Mouse (Mus musculus) cerebellum, adult 9-11 months (tissue): ENCODE data around the gene Jade2.

Experiments
- DNase-seq: peaks from one replicate; pipeline ENCODE4 v3.0.0; 2022

Jade2 gene

DNA sequence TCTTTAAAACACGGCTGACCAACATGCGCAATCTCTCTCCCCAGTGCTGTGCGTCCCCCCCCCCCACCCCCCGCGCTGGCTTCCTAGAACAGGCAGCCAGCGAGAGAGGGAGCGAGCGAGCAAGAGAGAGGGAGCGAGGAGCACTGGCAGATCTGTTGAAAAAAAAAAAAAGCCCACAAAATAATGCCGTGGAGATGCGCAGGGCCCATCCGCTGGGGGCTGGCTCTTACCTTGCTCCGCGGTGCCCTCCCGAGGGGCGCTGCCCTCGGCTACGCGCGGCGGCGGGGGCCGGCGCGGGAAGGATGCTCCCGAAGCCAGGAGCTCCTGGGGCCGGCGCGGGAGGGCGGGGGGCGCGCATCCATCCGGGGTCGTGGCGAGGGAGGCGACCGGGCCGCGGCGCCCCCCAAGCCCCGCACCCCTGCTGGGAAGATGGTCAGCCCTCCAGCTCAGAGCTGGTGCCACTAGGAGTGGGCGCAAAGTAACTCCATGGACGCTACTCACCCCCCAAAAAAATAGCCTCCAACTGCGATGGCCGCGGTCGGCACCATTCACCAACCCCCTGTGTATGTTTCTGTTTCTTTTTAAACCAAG is at the start of gene Jade2:
Jade2 (minus strand) TSS at position 573 of the 591 bp plus-strand sequence.
- DNase-seq: peak; percentile 82

DNA sequence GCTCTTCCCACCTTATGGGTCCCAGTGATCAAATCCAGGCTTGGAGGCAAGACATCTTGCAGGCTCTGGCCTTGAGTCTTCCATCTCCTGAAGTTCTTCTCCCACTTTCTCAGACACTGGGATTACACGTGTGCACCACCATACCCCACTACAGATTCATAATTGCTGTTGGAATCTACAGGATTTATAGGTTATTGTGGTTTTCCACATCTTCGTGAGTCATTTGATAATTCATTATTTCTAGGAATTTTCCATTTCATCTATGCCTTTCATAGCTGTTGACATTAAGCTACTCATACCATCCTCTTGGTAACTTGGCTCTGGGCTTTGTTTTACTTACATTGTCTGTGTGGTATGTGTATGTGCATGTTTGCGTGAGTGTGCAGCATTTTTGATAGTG is 46.8 kb upstream of the Jade2 start:
- no peak for DNase-seq

DNA sequence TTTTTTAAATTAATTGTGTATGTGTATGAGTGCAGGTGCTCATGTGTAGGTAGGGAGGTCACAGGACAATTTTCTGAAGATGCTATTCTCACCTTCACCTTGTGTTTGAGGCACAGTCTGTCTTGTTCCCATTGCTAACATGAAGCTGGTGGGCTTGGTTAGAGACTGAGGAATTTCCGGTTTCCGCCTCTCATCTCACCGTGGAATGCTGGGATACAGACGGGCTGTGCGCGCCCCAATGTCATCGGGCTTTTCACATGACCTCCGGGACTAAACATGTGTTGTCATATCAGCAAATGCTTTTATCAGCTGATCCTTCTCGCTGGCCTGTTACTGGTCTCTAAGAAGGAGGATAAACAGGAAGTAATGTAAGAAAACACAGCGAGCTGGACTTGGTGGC is 42.2 kb upstream of the Jade2 start:
- DNase-seq: no peak

DNA sequence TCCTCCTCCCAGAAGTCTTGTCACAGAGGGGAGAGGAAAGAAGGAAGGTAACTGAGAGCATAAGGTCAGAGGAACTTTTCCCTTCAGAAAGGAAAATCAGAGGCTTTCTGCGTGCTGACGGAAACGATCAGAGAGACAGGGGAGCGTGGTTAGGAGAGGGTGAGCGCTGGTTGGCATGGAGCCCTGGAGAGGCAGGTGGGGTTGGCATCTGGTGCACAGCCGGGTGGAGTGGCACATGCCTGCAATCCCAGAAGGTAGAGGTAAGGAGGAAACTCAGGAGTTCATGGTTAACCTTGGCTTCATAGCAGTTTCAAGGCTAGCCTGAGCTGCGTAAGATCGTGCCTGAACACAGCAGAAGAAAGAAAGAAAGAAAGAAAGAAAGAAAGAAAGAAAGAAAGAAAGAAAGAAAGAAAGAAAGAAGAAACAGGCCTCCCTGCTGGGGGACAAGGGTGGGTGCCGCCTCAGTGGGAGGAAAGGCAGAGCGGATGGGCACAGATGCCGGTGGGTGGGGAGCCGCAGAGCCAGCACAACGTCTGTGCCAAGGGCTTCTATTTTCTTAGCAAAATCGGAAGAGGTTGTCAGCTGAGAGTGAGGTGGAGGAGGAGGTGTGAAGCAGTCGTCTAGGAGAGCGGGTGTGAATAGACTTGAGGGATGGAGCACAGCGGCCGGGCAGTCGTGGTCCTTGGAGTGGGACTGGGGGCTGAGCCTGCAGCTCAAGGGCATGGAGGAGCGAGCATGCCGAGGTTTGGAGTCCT is 41.0 kb upstream of the Jade2 start:
- no peak for DNase-seq

DNA sequence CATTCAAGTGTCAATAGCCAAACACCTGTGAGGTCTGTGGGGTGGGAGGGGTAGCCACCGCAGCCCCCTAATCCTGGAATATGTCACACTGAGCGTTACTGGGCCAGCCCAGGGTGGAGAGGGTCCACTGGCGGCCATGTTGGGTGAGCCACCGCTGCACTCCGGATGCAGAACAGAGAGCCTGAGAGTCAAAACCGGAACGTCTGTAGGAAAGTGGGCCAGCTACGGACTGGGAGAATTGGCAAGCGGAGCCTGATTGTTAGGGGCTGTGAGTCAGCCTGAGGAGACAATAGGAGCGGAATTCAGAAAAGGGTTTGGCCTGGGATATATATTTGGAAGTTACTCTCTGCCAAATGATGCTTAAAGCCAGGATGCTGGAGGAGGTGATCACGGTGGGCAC is 39.9 kb upstream of the Jade2 start:
- DNase-seq: no peak

DNA sequence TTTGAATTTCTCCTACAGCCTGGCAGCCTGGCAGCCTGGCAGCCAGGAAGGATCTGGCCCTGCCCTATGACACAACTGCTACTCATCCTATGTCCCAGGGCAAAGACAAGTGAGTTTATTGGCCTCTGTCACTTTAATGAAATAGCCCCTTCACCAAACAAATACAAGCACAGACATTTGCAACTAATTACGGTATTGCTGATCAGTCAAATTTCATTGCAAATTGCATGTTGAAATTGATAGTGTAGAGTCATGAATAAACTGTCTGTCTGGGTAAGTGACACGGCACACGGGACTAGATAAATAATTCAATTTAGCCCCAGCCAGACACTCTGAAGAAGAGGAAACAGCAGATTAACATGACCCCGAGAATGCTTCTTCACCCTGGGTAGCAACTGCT is 38.6 kb upstream of the Jade2 start:
- no peak for DNase-seq

DNA sequence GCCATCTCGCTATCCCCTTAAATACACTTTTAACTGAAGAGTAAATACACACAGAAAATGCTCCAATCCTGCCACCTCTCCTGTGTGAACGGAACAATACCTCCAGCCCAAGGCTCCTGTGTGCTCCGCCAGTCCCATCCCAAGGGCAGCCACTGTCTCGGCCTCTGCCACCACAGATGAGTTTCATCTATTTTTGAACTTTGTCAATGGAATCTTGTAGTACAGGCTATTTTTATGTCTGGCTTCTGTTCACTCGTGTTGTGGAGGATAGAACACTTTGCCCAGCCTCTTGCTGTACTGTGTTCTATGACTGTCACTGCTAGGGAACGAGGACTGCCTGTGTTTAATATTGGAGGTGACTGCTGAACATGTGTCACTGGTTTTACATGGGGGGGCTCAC is 28.2 kb upstream of the Jade2 start:
- no peak for DNase-seq

DNA sequence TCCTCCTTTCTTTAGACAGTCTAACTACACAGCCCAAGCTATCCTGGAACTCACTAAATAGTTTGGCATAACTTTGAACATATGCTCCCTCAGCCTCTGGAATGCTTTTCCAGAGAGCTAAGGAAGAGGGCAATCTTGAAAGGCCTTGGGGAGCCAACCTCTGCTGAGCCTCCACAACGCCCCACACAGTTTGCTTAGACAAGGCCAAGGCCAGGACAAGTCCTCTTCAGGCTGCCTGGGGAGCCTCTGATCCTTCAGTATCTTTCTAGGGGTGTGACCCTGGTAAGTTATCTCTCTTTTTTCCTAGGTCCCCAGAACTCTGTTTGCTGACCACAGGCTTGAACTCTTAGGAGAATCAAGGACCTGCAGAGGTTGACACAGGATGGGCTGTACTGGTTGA is 26.6 kb upstream of the Jade2 start:
- DNase-seq: no peak

DNA sequence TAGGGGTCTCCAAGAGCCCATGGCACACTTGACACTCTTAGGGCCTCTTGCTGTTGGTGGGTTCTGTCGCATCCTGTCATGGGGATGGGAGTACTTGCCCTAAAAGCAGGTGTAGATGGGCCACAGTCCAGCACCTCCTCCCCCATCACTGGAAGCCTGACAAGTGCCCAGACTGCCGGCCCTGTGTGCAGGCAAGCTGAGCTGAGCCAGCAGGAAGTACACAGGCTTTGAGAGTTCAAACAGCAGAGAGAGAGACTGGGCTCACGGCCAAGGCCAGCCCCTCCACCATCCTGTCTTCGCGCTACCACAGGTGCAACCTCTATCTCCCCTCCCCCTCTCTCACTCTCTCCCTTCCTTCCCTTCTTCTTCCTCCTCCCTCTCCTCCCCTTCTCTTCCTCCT is 26.2 kb upstream of the Jade2 start:
- no peak for DNase-seq

DNA sequence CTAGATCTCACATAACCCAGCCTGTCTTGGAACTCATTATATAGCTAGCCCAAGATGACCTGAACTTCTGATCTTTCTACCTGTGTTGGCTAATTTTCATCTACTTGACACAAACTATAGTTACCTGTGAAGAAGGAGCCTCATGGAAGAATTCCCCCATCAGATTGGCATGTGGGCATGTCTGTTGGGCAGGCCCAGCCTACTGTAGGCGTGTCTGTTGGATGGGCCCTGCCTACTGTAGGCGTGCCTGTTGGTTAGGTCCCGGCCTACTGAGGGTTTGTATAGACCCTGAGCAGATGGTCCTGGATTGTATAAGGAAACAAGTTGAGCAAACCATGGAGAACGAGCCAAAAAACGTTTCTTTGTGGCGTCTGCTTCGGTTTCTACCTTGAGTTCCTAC is 24.3 kb upstream of the Jade2 start:
- DNase-seq: no peak

DNA sequence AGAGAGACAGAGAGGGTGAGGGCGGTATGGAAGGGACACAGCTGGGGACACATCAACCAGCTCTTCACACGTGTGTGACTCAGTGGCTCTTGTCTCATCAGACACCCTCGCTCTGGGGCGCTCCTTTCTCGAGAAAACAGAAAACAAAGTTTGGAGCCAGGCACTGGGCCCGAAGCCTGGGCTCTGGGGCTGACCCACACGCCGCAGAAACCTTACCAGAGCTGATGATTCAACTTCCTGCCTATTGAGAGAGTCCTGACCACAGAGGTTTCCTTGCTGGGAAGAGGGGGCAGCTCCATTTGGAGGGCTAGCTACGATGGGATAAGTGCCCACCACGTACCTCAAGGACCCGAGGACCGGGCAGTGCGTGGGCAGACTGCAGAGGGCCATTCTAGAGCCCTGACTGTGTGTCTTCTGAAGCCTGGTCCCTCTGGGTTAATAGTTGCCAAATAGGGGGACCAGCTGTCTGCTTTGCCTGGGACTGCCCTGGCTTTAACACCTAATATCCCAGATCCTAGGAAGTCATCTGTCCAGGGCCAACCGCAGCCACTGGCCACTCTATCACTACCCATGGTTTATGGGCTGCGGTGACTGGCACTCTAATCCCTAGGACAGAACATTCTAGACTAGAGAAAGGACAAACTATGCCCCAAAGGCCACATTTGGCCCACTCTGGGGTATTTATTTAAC is 23.7 kb upstream of the Jade2 start:
- DNase-seq: no peak

DNA sequence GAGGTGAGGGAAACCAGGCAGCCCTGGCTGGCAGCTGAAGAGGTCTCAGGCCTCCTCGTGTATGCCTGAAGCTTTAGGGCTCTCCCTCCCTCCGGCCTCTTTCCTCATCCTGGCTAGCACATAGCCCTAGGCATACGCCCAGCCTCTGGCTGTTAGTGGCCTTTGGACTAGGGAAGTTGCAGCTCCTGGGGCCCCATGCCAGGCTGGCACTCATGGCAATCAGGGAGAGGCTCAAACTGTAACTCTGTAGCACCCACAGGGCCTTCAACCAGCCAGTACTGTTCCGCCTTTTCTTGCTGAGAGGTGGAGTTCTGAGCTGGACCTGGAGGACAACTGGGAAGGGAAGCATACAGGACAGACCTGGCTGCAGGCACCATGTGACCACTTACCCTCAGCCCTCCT is 19.5 kb upstream of the Jade2 start:
- DNase-seq: no peak

DNA sequence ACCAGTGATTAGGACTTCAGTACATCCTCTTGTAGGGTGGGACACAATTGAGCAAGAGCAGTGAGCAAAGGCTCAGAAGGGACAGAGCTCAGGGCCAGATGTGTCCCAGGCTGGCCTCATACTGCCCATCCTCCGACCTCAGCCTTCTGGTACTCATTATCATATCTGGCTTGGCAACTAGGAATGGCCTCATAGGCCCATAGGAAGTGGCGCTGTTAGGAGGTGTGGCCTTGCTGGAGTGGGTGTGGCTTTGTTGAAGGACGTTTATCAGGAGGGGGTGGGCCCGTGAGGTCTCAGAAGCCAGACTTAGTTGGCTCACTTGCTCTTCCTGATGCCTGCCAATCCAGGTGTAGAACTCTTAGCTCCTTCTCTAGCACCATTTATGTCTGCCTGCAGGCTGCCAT is 18.3 kb upstream of the Jade2 start:
- DNase-seq: no peak

DNA sequence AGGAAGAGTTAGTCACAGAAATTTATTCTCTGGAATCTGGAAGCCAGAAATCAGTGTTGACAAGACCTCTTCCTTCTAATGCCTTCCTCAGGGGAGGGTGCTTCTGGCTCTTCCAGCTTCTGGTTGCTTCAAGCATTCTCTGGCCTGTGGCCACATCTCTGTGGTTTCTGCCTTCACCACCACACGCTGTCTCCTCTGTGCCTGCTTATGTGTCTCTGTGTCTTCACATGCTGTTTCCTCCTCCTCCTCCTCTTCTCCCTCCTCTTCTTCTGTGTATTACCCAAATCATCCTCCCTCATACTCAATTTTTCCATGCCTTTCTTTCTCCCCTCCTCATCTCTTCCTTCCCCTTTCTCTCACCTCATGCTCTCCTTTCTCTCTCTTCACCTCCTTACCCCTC is 17.6 kb upstream of the Jade2 start:
- DNase-seq: no peak

DNA sequence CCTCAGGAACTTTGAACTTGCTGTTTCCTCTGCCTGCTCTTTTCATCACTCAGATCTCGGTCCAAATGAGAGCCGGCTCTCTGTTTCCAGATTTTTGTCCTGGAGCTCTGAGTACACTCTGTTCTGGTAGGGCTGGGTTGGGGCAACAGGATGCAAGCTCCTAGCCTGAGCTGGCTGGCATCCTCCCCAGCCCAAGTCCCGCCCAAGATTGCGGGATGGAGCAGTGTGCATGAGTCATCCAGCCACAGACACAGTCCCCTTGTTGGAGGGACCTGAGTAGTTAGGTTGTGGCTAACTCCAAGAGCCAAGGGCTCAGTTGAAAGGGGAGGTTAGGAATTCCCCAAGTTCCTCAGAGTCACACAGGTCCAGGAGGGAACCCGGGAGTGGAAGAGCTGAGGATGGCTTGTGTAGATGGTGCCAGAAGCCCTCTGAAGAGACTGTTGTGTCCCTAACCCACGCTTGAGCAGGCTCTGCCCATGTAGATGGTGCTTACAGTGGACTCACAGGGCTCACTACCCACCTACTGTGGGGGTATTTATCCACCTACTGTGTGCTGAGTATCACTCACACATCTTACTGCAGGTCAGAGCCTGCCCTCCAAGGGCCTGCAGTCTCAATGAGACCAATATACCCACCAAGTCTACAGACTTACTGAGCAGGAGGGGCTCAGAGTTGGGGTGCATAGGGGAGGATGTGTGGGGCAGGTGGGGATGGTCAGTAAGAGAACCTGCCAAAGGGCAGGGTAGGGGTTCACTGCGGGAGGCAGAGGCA is 17.0 kb upstream of the Jade2 start:
- DNase-seq: no peak

DNA sequence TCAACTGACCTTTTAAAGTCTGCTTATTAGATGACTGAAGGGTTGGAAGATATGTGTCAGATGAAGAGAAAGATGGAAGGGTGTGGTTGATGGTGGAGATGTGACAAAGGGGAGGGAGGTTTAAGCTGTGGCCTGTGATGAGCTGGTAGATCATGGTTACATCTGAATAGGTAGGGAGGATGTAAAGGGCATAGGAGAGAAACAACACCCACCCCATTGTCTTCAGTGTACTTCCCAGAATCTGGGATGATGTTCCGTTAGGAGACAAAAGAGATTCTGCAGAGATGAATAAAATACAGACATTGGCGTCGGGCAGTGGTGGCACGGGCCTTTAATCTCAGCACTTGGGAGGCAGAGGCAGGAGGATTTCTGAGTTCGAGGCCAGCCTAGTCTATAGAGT is 15.7 kb upstream of the Jade2 start:
- no peak for DNase-seq

DNA sequence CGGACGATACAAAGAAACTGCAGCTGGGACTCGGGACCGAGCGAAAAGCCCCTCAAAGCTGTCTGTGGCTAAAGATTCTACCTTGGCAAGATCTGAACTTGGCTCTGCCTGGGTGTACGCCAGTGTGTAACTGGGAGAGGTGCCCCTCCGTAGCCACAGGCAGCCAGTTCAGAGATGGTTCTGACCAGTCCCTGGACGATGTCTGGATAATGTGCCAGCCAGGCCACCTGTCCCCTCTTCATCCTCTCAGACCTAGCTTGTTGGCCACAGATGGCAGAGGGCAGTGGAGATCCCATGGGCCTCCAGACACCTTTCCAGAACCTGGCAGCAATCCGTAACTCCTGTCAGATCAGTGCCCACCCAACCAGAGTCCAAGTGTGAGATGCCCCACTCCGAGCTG is 9.8 kb upstream of the Jade2 start:
- no peak for DNase-seq

DNA sequence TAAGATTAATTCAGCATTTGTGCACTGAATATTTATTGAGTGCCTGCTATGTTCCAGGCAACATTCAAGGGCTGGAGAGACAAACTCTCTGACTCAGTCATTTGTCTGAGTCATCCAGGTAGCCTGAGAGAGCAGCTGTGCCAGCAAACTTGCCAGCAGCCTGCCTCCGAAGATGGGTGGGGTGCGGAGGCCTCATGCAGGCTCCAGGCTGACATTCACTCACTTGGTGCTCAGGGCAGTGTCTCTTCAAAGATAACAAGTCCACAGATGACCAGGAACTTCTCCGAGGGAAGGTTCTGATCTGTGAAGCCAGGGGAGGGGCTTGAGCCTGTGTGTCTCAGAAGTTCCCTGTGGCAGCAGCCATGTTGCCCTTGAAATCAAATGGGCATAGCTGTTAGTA is 8.6 kb upstream of the Jade2 start:
- DNase-seq: no peak

DNA sequence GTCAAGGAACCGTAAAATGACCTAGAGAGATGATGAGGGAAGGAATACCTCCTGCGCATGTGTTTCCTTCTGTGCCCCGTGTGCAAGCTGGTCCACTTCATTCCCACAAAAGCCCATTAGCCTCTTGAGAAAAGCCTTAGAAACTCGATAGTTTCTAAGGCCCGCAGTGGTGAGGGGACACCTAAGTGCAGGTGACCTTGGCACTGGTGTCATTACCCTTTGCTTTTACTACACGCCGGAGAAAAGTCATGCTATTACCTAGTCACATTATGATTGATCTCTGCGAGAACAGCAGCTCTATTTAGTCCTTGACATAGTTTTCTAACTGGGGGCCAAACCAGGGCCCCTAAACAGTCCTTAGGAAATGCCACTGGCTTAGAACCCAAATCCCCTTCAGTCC is 3.2 kb upstream of the Jade2 start:
- no peak for DNase-seq

DNA sequence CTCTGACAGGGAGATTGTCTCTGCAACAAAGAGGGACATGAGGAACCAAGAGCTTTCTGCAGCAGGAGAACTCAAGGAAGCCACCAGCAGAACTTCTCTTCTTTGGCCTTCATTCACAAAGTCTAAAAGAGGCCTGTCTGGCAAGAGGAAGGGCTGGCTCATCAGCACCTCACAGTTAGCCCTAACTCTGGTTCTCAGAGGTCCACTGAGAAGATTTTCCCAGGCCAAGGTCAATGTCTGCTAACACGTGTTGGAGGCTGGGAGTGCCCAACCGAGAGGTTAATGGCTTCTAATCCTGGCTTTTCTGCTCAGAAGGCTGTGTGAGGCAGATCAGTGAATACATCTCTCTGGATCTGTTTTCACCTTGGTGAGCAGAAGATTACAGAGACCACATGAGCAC is 2.1 kb upstream of the Jade2 start:
- no peak for DNase-seq

DNA sequence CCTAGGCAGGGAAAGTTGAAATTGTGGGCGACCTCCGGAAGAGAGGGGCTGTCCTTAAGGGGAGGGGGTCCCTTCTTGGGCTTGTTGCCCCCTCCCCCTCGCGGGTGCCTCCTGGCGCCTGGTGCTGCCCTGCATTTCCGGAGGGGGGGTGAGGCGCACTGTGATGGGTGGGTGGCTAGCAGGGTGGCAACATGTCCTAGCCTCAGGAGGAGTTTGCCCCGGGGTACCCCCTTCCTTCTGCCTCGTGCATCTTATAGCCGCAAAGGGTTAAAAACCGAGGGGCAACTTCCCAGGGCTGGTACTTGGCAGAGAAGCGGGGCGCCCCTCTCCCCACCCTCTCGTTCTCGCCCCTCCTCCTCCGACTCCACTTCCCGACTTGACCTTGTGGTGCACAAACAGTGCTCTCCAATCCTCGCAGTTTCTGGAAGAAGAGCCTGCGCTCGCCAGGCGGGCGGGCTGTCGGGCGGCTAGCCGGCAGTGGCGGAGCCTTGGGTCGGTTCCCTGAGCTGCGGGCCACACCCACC is 1.1 kb upstream of the Jade2 start:
- peak; percentile 89 for DNase-seq

DNA sequence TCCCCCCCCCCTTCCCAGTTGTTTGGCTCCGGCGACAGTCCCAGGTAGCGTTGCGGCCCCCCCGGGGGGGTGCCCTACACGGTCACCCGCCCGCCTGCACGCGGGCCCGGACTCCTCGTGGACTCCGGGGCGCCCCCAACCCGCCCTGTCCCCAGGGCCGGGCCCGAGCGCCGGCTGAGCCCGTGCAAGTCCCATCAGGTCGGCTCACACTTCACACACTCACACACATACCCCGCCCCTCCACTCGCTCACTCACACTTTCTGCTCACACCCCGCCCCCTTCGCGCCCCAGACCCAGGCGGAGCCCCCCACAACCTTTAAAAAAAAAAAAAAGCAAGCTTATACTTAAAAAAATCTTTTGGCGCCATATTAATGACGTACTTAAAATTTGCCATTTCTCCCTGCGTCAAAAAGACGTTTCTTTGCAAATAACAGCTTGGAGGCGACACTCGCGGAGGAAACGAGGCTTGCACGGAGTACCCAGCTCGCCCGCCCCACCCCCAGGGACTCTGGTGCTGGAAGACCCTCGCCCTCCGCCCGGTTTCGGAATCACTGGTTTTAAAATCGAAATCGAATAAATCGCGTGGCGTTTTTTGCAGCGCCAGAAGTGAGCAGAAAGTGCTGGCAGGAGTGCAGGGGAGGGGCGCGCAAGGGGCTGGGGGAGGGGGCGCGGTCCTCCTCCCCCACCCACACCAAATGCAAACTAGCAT is 520 bp upstream of the Jade2 start:
- DNase-seq: peak; percentile 87

DNA sequence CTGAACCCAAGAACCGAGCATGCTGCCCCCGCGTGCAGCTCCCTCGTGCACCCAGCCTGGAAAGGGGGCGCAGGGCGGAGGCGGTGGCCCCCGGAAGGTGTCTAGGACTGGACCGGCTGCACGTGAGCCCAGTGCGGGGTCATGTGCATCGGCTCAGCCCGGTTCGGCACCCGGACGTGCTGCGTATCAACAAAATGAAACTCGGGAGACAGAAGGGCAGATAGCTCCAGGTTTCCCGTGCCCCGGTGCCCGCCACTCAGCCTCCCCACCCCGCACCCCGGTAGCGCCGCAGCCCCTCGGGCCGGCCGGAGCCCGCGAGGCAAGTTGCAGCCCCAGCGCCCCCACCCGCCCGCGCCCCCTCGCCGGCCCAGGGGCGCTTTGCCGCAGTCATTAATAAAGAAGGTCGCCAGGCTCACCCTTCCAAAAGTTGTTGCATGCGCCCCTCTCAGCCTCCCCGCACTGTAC is 805 bp downstream of the Jade2 start:
- DNase-seq: no peak
